12 mouse cellular contexts compared by ENCODE assay signal in genomic region chr5:129782211-129782610, GRCm38 (mm10). TPM values are rescaled to one million over a fixed set of nuclear protein-coding genes. Genes with fewer than 3 reads are reported as not detected.
DNase-seq lines count a peak whose midpoint lies in the region; ATAC-seq and TF ChIP-seq lines count a peak whose summit lies in the region.
"Had no signal": no experiment of that assay in that cellular context is flagged by ENCODE, and none has a peak within 500 bp of the region (broad histone marks: within the 10 kb centered on the region; RNA-seq: fewer than 3 reads in every experiment).

No protein-coding gene starts in this region.

- H3K4me2 ChIP-seq in kidney, postnatal 0 days (ENCODE audit: low read length): no peak overlapping the region
- H3K4me2 ChIP-seq in kidney, embryonic 14.5 days (replicated peaks; ENCODE audit: low read depth, low read length): no peak overlapping the region
- no peak overlapping the region for H3K4me2 ChIP-seq in neural tube, embryonic 15.5 days

- H3K27ac ChIP-seq in kidney, postnatal 0 days: no peak overlapping the region
- H3K27ac ChIP-seq in kidney, embryonic 14.5 days (ENCODE audit: low read depth, low read length): no peak overlapping the region
- no peak overlapping the region for H3K27ac ChIP-seq in neural tube, embryonic 15.5 days (replicated peaks)
- H3K27ac ChIP-seq: heart, embryonic 10.5 days had no signal

- H3K36me3 ChIP-seq in kidney, postnatal 0 days (ENCODE audit: insufficient read depth, low read length): no peaks in the 10 kb centered on the region
- no peaks in the 10 kb centered on the region for H3K36me3 ChIP-seq in kidney, embryonic 14.5 days (ENCODE audit: control insufficient read depth, insufficient read depth, low read length)
- no peaks in the 10 kb centered on the region for H3K36me3 ChIP-seq in neural tube, embryonic 15.5 days
- H3K36me3 ChIP-seq: heart, embryonic 10.5 days had no signal

- peak; percentile 78 for TF ChIP-seq CTCF in kidney, postnatal 0 days (IDR thresholded peaks at IDR 0.05; ENCODE audit: low read depth)

- H3K27me3 ChIP-seq in kidney, postnatal 0 days (ENCODE audit: insufficient read depth, low read length): no peaks in the 10 kb centered on the region
- no peaks in the 10 kb centered on the region for H3K27me3 ChIP-seq in kidney, embryonic 14.5 days (ENCODE audit: control insufficient read depth, insufficient read depth, low read length)
- no peaks in the 10 kb centered on the region for H3K27me3 ChIP-seq in neural tube, embryonic 15.5 days (replicated peaks)
- H3K27me3 ChIP-seq: megakaryocyte, embryonic 14.5 days had no signal

- 41% methylated on average over 3 of the region's 3 CpGs for WGBS in kidney, postnatal 0 days
- WGBS in kidney, embryonic 14.5 days: 60% methylated on average over 3 of the region's 3 CpGs
- 57% methylated on average over 3 of the region's 3 CpGs for WGBS in neural tube, embryonic 15.5 days

- DNase-seq in CD4-positive, CD25-positive, alpha-beta regulatory T cell, adult 2 months (ENCODE audit: low read depth, low spot score): peak; percentile 75
- DNase-seq in kidney, postnatal 0 days (ENCODE audit: low spot score): peak; percentile 55
- DNase-seq in 3T3-L1 (ENCODE audit: low read depth, low spot score): peak; percentile 88
- peak; percentile 45 for DNase-seq in c-Kit-positive CD71-positive TER-119-positive erythroid progenitor cells, embryonic 14.5 days (ENCODE audit: low spot score)
- no peak for DNase-seq in spleen, postnatal 36 days (ENCODE audit: low spot score in 2 of 2)
- DNase-seq: cerebellum, adult 9-11 months; right cerebral cortex, postnatal 25 days had no signal

- H3K4me1 ChIP-seq in kidney, postnatal 0 days (replicated peaks; ENCODE audit: insufficient read depth, low read length): no peaks in the 10 kb centered on the region; the same call in 1 of the 2 replicates
- H3K4me1 ChIP-seq in kidney, embryonic 14.5 days (ENCODE audit: control insufficient read depth, insufficient read depth, low read length): peaks cover 8% of the 10 kb centered on the region
- H3K4me1 ChIP-seq in neural tube, embryonic 15.5 days: peaks cover 18% of the 10 kb centered on the region

- no peak overlapping the region for H3K9ac ChIP-seq in kidney, postnatal 0 days (ENCODE audit: low read depth, low read length)
- no peak overlapping the region for H3K9ac ChIP-seq in kidney, embryonic 14.5 days (ENCODE audit: low read depth, low read length)
- H3K9ac ChIP-seq in neural tube, embryonic 15.5 days (replicated peaks): no peak overlapping the region

- no peak for ATAC-seq in CD4-positive, CD25-positive, alpha-beta regulatory T cell, adult 4 months
- ATAC-seq in kidney, postnatal 0 days (replicated peaks; ENCODE audit: low FRiP score, low read depth): no peak
- ATAC-seq in kidney, embryonic 14.5 days (ENCODE audit: low FRiP score, low TSS enrichment): no peak
- no peak for ATAC-seq in neural tube, embryonic 15.5 days (ENCODE audit: low FRiP score)

- no peak overlapping the region for H3K4me3 ChIP-seq in kidney, postnatal 0 days (replicated peaks; ENCODE audit: low read depth, low read length)
- H3K4me3 ChIP-seq in kidney, embryonic 14.5 days (ENCODE audit: low read length): no peak overlapping the region
- no peak overlapping the region for H3K4me3 ChIP-seq in neural tube, embryonic 15.5 days (replicated peaks)
- H3K4me3 ChIP-seq: heart, embryonic 10.5 days; megakaryocyte, embryonic 14.5 days had no signal

- H3K9me3 ChIP-seq in kidney, postnatal 0 days (replicated peaks; ENCODE audit: low read length): no peaks in the 10 kb centered on the region
- H3K9me3 ChIP-seq in kidney, embryonic 14.5 days (ENCODE audit: control insufficient read depth, low read length): no peaks in the 10 kb centered on the region
- no peaks in the 10 kb centered on the region for H3K9me3 ChIP-seq in neural tube, embryonic 15.5 days (replicated peaks)
- H3K9me3 ChIP-seq: heart, embryonic 10.5 days; megakaryocyte, embryonic 14.5 days had no signal

RNA-seq across cellular contexts. Expression of gene Psph, which starts 5.0 kb away (rescaled TPM):
- 10 to 100 TPM; 46.4 to 64.2 TPM for polyA plus RNA-seq in CD4-positive, CD25-positive, alpha-beta regulatory T cell, adult 4 months (2017; shearing (Covaris generic))
- 65.8 and 66.1 TPM in 2 replicates for polyA plus RNA-seq in kidney, postnatal 0 days (2015; fragmentation: Nextera tagmentation; extraction: Ambion mirVana)
- polyA plus RNA-seq in kidney, embryonic 14.5 days (2014; fragmentation: Nextera tagmentation; extraction: Ambion mirVana): 61.9 and 68.2 TPM in 2 replicates
- polyA plus RNA-seq in neural tube, embryonic 15.5 days (2015; fragmentation: Nextera tagmentation; extraction: Ambion mirVana): 33.9 and 35.0 TPM in 2 replicates

RNA-seq across cellular contexts. Expression of gene Nipsnap2, which starts 57.3 kb away (rescaled TPM):
- 10 to 100 TPM; 64.4 to 83.3 TPM for polyA plus RNA-seq in CD4-positive, CD25-positive, alpha-beta regulatory T cell, adult 4 months (2017; shearing (Covaris generic))
- 225 and 228 TPM in 2 replicates for polyA plus RNA-seq in kidney, postnatal 0 days (2015; fragmentation: Nextera tagmentation; extraction: Ambion mirVana)
- polyA plus RNA-seq in kidney, embryonic 14.5 days (2014; fragmentation: Nextera tagmentation; extraction: Ambion mirVana): 117 and 137 TPM in 2 replicates
- 94.9 and 95.7 TPM in 2 replicates for polyA plus RNA-seq in neural tube, embryonic 15.5 days (2015; fragmentation: Nextera tagmentation; extraction: Ambion mirVana)

Comparison
In these comparisons a context has a peak if more than half of its experiments do, and no peak if none do; other contexts are left out.
1. DNase-seq: peak in CD4-positive, CD25-positive, alpha-beta regulatory T cell, adult 2 months (single experiment), kidney, postnatal 0 days (single experiment), 3T3-L1 (single experiment) and c-Kit-positive CD71-positive TER-119-positive erythroid progenitor cells, embryonic 14.5 days (single experiment); none in spleen, postnatal 36 days (0 of 2).